ENCODE assay signal across 27 mouse cellular contexts in genomic region chr6:32243040-32243439, GRCm38 (mm10).
DNase-seq lines count a peak whose midpoint lies in the region; ATAC-seq lines count a peak whose summit lies in the region.
"Had no signal": no experiment of that assay in that cellular context is flagged by ENCODE, and none has a peak within 500 bp of the region (broad histone marks: within the 10 kb centered on the region; RNA-seq: fewer than 3 reads in every experiment).

No protein-coding gene starts in this region.

- H3K36me3 ChIP-seq in embryonic facial prominence, embryonic 14.5 days (ENCODE audit: control insufficient read depth, insufficient read depth, low read length), result no peaks in the 10 kb centered on the region
- no peaks in the 10 kb centered on the region for H3K36me3 ChIP-seq in embryonic facial prominence, embryonic 10.5 days (replicated peaks)
- H3K36me3 ChIP-seq in kidney, embryonic 16.5 days (ENCODE audit: insufficient read depth, low read length), result no peaks in the 10 kb centered on the region
- H3K36me3 ChIP-seq: G1E; heart, embryonic 12.5 days; hindbrain, embryonic 13.5 days; liver, embryonic 13.5 days; midbrain, embryonic 13.5 days had no signal

- ATAC-seq in embryonic facial prominence, embryonic 14.5 days (ENCODE audit: low read depth), result no peak
- peak; percentile 86 for ATAC-seq in kidney, embryonic 16.5 days (ENCODE audit: low FRiP score, low TSS enrichment)
- ATAC-seq: intestine, embryonic 16.5 days; lung, postnatal 0 days; midbrain, embryonic 13.5 days had no signal

- no peaks in the 10 kb centered on the region for H3K27me3 ChIP-seq in embryonic facial prominence, embryonic 14.5 days (replicated peaks; ENCODE audit: control insufficient read depth, insufficient read depth, low read length)
- no peaks in the 10 kb centered on the region for H3K27me3 ChIP-seq in embryonic facial prominence, embryonic 10.5 days (replicated peaks; ENCODE audit: low read depth, poor library complexity, severe bottlenecking)
- no peaks in the 10 kb centered on the region for H3K27me3 ChIP-seq in kidney, embryonic 16.5 days (ENCODE audit: insufficient read depth, low read length)
- H3K27me3 ChIP-seq: heart, embryonic 12.5 days; hindbrain, embryonic 13.5 days; liver, embryonic 13.5 days; megakaryocyte, embryonic 14.5 days; midbrain, embryonic 13.5 days; neural tube, embryonic 13.5 days had no signal

- no peak overlapping the region for H3K4me2 ChIP-seq in embryonic facial prominence, embryonic 14.5 days (ENCODE audit: low read depth, low read length)
- no peak overlapping the region for H3K4me2 ChIP-seq in kidney, embryonic 16.5 days (replicated peaks; ENCODE audit: low read depth, low read length)
- H3K4me2 ChIP-seq: heart, embryonic 12.5 days; hindbrain, embryonic 13.5 days; liver, embryonic 13.5 days; midbrain, embryonic 13.5 days; neural tube, embryonic 13.5 days had no signal

- no peaks in the 10 kb centered on the region for H3K9me3 ChIP-seq in embryonic facial prominence, embryonic 14.5 days (ENCODE audit: control insufficient read depth, low read length)
- no peaks in the 10 kb centered on the region for H3K9me3 ChIP-seq in embryonic facial prominence, embryonic 10.5 days
- H3K9me3 ChIP-seq in kidney, embryonic 16.5 days (ENCODE audit: low read length), result no peaks in the 10 kb centered on the region
- H3K9me3 ChIP-seq: G1E; heart, embryonic 12.5 days; hindbrain, embryonic 13.5 days; liver, embryonic 13.5 days; megakaryocyte, embryonic 14.5 days; midbrain, embryonic 13.5 days; neural tube, embryonic 13.5 days had no signal

- DNase-seq in embryonic facial prominence, embryonic 14.5 days (ENCODE audit: low spot score), result peak; percentile 30
- no peak for DNase-seq in embryonic facial prominence, embryonic 10.5 days (ENCODE audit: low spot score)
- DNase-seq in kidney, adult 11 months, result peak; percentile 9
- no peak for DNase-seq in kidney, postnatal 10 days
- DNase-seq in urinary bladder, adult 18-20 months (ENCODE audit: low spot score in 2 of 2), result no peak
- no peak for DNase-seq in adipocyte (ENCODE audit: low spot score)
- DNase-seq: adrenal gland, postnatal 14 days; cerebellum, adult 2 months; cerebellum, postnatal 14 days; gastrocnemius, postnatal 25 days; heart, adult 18-20 months; heart, postnatal 4 days; layer of hippocampus, postnatal 36 days; left cerebral cortex, postnatal 4 days; liver, embryonic 13.5 days; lung, adult 18-20 months; lung, postnatal 4 days; right cerebral cortex, postnatal 14 days had no signal

- no peak overlapping the region for H3K9ac ChIP-seq in embryonic facial prominence, embryonic 14.5 days (ENCODE audit: low read depth, low read length)
- H3K9ac ChIP-seq in kidney, embryonic 16.5 days (replicated peaks; ENCODE audit: low read length), result no peak overlapping the region
- H3K9ac ChIP-seq: heart, embryonic 12.5 days; hindbrain, embryonic 13.5 days; liver, embryonic 13.5 days; midbrain, embryonic 13.5 days; neural tube, embryonic 13.5 days had no signal

- no peak overlapping the region for H3K4me3 ChIP-seq in embryonic facial prominence, embryonic 14.5 days (ENCODE audit: low read depth, low read length)
- no peak overlapping the region for H3K4me3 ChIP-seq in embryonic facial prominence, embryonic 10.5 days
- H3K4me3 ChIP-seq in kidney, embryonic 16.5 days (ENCODE audit: low read length), result no peak overlapping the region
- H3K4me3 ChIP-seq: heart, embryonic 12.5 days; hindbrain, embryonic 13.5 days; liver, embryonic 13.5 days; megakaryocyte, embryonic 14.5 days; midbrain, embryonic 13.5 days; neural tube, embryonic 13.5 days had no signal

- H3K27ac ChIP-seq in embryonic facial prominence, embryonic 14.5 days (replicated peaks; ENCODE audit: low read depth, low read length), result no peak overlapping the region
- H3K27ac ChIP-seq in embryonic facial prominence, embryonic 10.5 days (replicated peaks), result no peak overlapping the region
- H3K27ac ChIP-seq in kidney, embryonic 16.5 days (ENCODE audit: low read length), result peak overlapping the region; percentile 63; the same call in 1 of the 2 replicates
- H3K27ac ChIP-seq: hindbrain, embryonic 13.5 days; liver, embryonic 13.5 days; midbrain, embryonic 13.5 days; neural tube, embryonic 13.5 days had no signal

- WGBS in embryonic facial prominence, embryonic 14.5 days, result 46% methylated on average over 2 of the region's 2 CpGs
- 44% methylated on average over 2 of the region's 2 CpGs for WGBS in embryonic facial prominence, embryonic 10.5 days
- 44% methylated on average over 2 of the region's 2 CpGs for WGBS in kidney, embryonic 16.5 days

- H3K4me1 ChIP-seq in embryonic facial prominence, embryonic 14.5 days (ENCODE audit: control insufficient read depth, insufficient read depth, low read length), result no peaks in the 10 kb centered on the region
- H3K4me1 ChIP-seq in embryonic facial prominence, embryonic 10.5 days, result 0 out of 2 replicates have a peak, but pooled peaks cover 3% of the 10 kb centered on the region
- peaks cover 4% of the 10 kb centered on the region for H3K4me1 ChIP-seq in kidney, embryonic 16.5 days (ENCODE audit: insufficient read depth, low read length)
- H3K4me1 ChIP-seq: hindbrain, embryonic 13.5 days; liver, embryonic 13.5 days; megakaryocyte, embryonic 14.5 days; midbrain, embryonic 13.5 days; neural tube, embryonic 13.5 days had no signal

Comparison
In these comparisons a context has a peak if more than half of its experiments do, and no peak if none do; other contexts are left out.
1. DNase-seq: peak in embryonic facial prominence, embryonic 14.5 days (single experiment) and kidney, adult 11 months (single experiment); none in embryonic facial prominence, embryonic 10.5 days (single experiment), kidney, postnatal 10 days (single experiment), urinary bladder, adult 18-20 months (0 of 2) and adipocyte (single experiment).